Comparison of ENCODE assay signal across 10 mouse cellular contexts in the genomic region with DNA sequence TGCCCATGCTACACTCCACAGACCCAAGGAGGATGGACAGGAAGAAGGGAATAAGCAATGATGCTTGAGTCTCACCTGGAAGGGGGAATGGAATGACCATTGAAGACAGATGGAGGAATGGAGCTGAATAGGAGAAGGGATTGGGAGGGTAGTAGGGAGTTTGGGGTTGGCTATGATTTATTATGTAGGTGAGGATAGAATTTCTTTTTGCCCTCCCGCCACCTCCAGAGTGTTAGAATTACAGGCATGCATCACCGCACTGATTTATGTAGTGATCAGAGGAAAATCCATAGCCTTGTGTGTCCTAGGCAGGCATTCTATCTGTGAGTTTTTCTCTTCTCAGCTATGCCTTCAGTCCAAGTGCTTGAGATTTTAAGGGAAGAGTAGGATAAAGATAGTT. TPM values are rescaled to one million over a fixed set of nuclear protein-coding genes. Genes with fewer than 3 reads are reported as not detected.
"Had no signal": no experiment of that assay in that cellular context is flagged by ENCODE, and none has a peak within 500 bp of the region (broad histone marks: within the 10 kb centered on the region; RNA-seq: fewer than 3 reads in every experiment).

No protein-coding gene starts in this region.

RNA-seq across cellular contexts. Expression of a gene that starts 36.8 kb away (rescaled TPM):
- polyA plus RNA-seq: limb, embryonic 10.5 days; liver, adult 2 months; liver, embryonic 11.5 days; liver, embryonic 12.5 days; liver, embryonic 13.5 days; liver, embryonic 16.5 days; liver, postnatal 0 days; lung, postnatal 0 days; macrophage; myocyte had no signal
